Mouse (Mus musculus): Measurements from ENCODE around the gene Trim26.
"Not testable (repeated sequence)": the region's sequence is repeated elsewhere in the genome, so short reads cannot be mapped to it uniquely, and the experiment has no call there.

Trim26 gene

GRCm38 (mm10) chr17:36855484-36855883 lies 18.6 kb downstream of the Trim26 start:
- no peak for DNase-seq

GRCm38 (mm10) chr17:36856236-36856635 lies 19.3 kb downstream of the Trim26 start:
- DNase-seq = no peak

- no peak for DNase-seq
These were observed 21.2 kb downstream of the Trim26 start for GRCm38 (mm10) chr17:36858181-36858580.

- DNase-seq = no peak
These were observed 24.7 kb downstream of the Trim26 start for GRCm38 (mm10) chr17:36861680-36862079.

GRCm38 (mm10) chr17:36866719-36867527 lies 30.0 kb downstream of the Trim26 start, which contains the start of gene Trim15:
Gene Trim15, minus strand, starts transcription at chr17:36867210.
- no peak for DNase-seq

- DNase-seq = no peak
These were observed 31.9 kb downstream of the Trim26 start for GRCm38 (mm10) chr17:36868836-36869235.

- DNase-seq = no peak
These were observed 32.5 kb downstream of the Trim26 start, which contains the start of gene Trim10 for GRCm38 (mm10) chr17:36869284-36869954. Gene Trim10, plus strand, starts transcription at chr17:36869574.

GRCm38 (mm10) chr17:36869955-36870810 lies 33.2 kb downstream of the Trim26 start:
- DNase-seq = no peak

GRCm38 (mm10) chr17:36874636-36875035 lies 37.7 kb downstream of the Trim26 start:
- DNase-seq = no peak

- no peak for DNase-seq
These were observed 46.4 kb downstream of the Trim26 start for GRCm38 (mm10) chr17:36883350-36883749.

GRCm38 (mm10) chr17:36885132-36885790 lies 48.3 kb downstream of the Trim26 start:
- DNase-seq = no peak

GRCm38 (mm10) chr17:36890073-36890903 lies 53.4 kb downstream of the Trim26 start, which contains the start of gene Trim40:
Gene Trim40, minus strand, starts transcription at chr17:36890123.
- DNase-seq = no peak

GRCm38 (mm10) chr17:36891496-36891895 lies 54.6 kb downstream of the Trim26 start:
- DNase-seq = not testable (repeated sequence)

- peak; percentile 20 for DNase-seq
These were observed 55.4 kb downstream of the Trim26 start for GRCm38 (mm10) chr17:36892362-36892761.

GRCm38 (mm10) chr17:36893387-36893786 lies 56.5 kb downstream of the Trim26 start:
- DNase-seq = no peak

- DNase-seq = peak; percentile 24
These were observed 59.6 kb downstream of the Trim26 start for GRCm38 (mm10) chr17:36896583-36896982.

- DNase-seq = no peak
These were observed 60.1 kb downstream of the Trim26 start for GRCm38 (mm10) chr17:36897065-36897464.

- DNase-seq = no peak
These were observed 60.7 kb downstream of the Trim26 start, which contains the start of gene Trim31 for GRCm38 (mm10) chr17:36897552-36898205. Gene Trim31, plus strand, starts transcription at chr17:36898118.

- no peak for DNase-seq
These were observed 62.4 kb downstream of the Trim26 start for GRCm38 (mm10) chr17:36899376-36899775.

- no peak for DNase-seq
These were observed 63.1 kb downstream of the Trim26 start for GRCm38 (mm10) chr17:36900001-36900400.

GRCm38 (mm10) chr17:36900691-36901090 lies 63.8 kb downstream of the Trim26 start:
- no peak for DNase-seq

Measured in cerebellum, adult 8-10 months (tissue).